Mouse (Mus musculus) forebrain, embryonic 16.5 days (tissue): ENCODE data around the gene Txndc11. TPM values are rescaled to one million over a fixed set of nuclear protein-coding genes. Genes with fewer than 3 reads are reported as not detected.
A peak's percentile ranks its signal among the peaks of the same experiment; 100 is the strongest.

Experiments
- microRNA-seq: library from miRNA; unstranded; fragments of <30 nt; microRNA quantifications from one replicate; pipeline ENCODE4, GENCODE M21; 2017
- polyA plus RNA-seq: library from polyadenylated mRNA; unstranded; fragments of >200 nt; fragmentation: Nextera tagmentation; extraction: Ambion mirVana; gene quantifications from 2 replicates; pipeline ENCODE4 v1.2.1, GENCODE M21; 2015

Gene Txndc11
- polyA plus RNA-seq, 1 experiment from 2014 or later: 33.3 TPM

Small RNAs within 50 kb of the gene (microRNA-seq; reads per million reads assigned to microRNA genes)
- gene Gm23935: 79.6 reads per million, percentile 52 among the genes with 10 or more reads in this experiment

Other genes with a start within 250 kb of the Txndc11 start
- 171 and 175 TPM in 2 replicates for gene Snn, start 73.7 kb downstream of the Txndc11 start, polyA plus RNA-seq
- 39.6 and 48.1 TPM in 2 replicates for gene Litaf, start 68.5 kb downstream of the Txndc11 start, polyA plus RNA-seq
- gene Zc3h7a, start 41.7 kb upstream of the Txndc11 start, polyA plus RNA-seq: 80.4 and 89.3 TPM in 2 replicates
- 155 and 178 TPM in 2 replicates for gene Rsl1d1, start 68.7 kb upstream of the Txndc11 start, polyA plus RNA-seq
- 47.3 and 54.9 TPM in 2 replicates for gene Gspt1, start 119.7 kb upstream of the Txndc11 start, polyA plus RNA-seq
- gene Tnfrsf17, start 179.2 kb upstream of the Txndc11 start, polyA plus RNA-seq: not detected in 2 replicates
- 11.5 and 18.5 TPM in 2 replicates for gene Snx29, start 188.3 kb upstream of the Txndc11 start, polyA plus RNA-seq